Comparison of ENCODE assay signal across 9 mouse cellular contexts in the genomic region with DNA sequence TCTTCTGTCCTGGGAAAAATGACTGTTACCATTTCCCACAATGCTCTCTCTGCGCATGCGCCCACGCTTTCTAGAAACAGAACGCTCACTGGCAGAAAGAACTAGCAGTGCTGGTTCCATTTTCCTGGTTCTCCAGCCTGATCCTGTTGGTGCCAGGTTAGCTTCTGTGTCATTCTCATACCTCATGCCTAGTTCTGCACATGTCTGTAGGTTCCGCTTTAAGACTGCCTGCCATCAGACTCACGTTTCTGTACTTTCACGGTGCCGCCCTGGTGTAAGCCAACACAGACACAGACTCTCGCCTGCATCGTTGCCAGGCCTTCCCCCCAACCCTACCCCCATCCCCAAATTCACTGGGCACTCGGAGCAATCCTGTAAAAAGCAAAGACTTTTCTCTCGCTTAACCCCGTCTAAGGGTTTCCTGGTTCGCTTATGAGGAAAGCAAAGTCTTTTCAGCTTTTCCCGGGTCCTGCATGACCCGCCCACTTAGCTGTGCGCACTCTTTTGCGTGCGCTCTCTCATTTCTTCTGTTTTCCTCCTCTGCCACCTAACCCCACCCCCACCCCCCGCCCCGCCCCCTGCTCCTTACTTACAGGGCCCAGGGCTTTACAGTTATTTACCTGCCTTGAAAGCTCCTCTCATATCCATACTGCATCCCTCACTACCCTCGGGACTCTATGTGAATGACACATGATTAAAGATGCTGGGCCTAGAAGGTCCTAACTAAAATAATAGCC. TPM values are rescaled to one million over a fixed set of nuclear protein-coding genes. Genes with fewer than 3 reads are reported as not detected.
DNase-seq lines count a peak whose midpoint lies in the region; ATAC-seq and TF ChIP-seq lines count a peak whose summit lies in the region.
"Had no signal": no experiment of that assay in that cellular context is flagged by ENCODE, and none has a peak within 500 bp of the region (broad histone marks: within the 10 kb centered on the region; RNA-seq: fewer than 3 reads in every experiment).

No protein-coding gene starts in this region.

- no peak for TF ChIP-seq POLR2A in small intestine, adult 2 months (IDR thresholded peaks at IDR 0.05; ENCODE audit: low read depth, low read length)

- H3K9me3 ChIP-seq in forebrain, embryonic 13.5 days (replicated peaks): no peaks in the 10 kb centered on the region
- no peaks in the 10 kb centered on the region for H3K9me3 ChIP-seq in hindbrain, embryonic 16.5 days (ENCODE audit: control insufficient read depth, low read length)

- 0 out of 2 replicates have a peak, but pooled peaks cover 2% of the 10 kb centered on the region for H3K27me3 ChIP-seq in forebrain, embryonic 13.5 days
- H3K27me3 ChIP-seq in hindbrain, embryonic 16.5 days (replicated peaks; ENCODE audit: control insufficient read depth, insufficient read depth, low read length): no peaks in the 10 kb centered on the region
- H3K27me3 ChIP-seq in small intestine, adult 2 months (ENCODE audit: control insufficient read depth, insufficient read depth, low read length): no peaks in the 10 kb centered on the region; the same call in none of the 2 replicates

- TF ChIP-seq CTCF in small intestine, adult 2 months (IDR thresholded peaks at IDR 0.05; ENCODE audit: extremely low read depth, insufficient read length, insufficient replicate concordance, low read depth, low read length): no peak

- WGBS in forebrain, embryonic 13.5 days: 40% methylated on average over 22 of the region's 22 CpGs
- 38% methylated on average over 22 of the region's 22 CpGs for WGBS in hindbrain, embryonic 16.5 days
- 24% methylated on average over 22 of the region's 22 CpGs for WGBS in small intestine, adult 2 months

- H3K27ac ChIP-seq in forebrain, embryonic 13.5 days: no peak overlapping the region
- H3K27ac ChIP-seq in hindbrain, embryonic 16.5 days (ENCODE audit: low read depth, low read length): no peak overlapping the region
- H3K27ac ChIP-seq in small intestine, adult 2 months (ENCODE audit: insufficient read depth, low read depth, low read length): no peak overlapping the region

- ATAC-seq in forebrain, embryonic 13.5 days: peak; percentile 36; the same call in 1 of the 2 replicates
- ATAC-seq in hindbrain, embryonic 16.5 days: peak; percentile 67
- ATAC-seq: Patski had no signal

- peaks cover 7% of the 10 kb centered on the region; the same call in 1 of the 2 replicates for H3K4me1 ChIP-seq in forebrain, embryonic 13.5 days
- H3K4me1 ChIP-seq in hindbrain, embryonic 16.5 days (ENCODE audit: control insufficient read depth, insufficient read depth, low read depth, low read length): no peaks in the 10 kb centered on the region
- no peaks in the 10 kb centered on the region for H3K4me1 ChIP-seq in small intestine, adult 2 months (ENCODE audit: control insufficient read depth, insufficient read depth, insufficient read length, low read length)

- intact Hi-C loops in left cerebral cortex, postnatal 10 days (cut with DNase I): no loop called here

- peak overlapping the region; percentile 60 for H3K4me2 ChIP-seq in forebrain, embryonic 13.5 days
- peak overlapping the region; percentile 49 for H3K4me2 ChIP-seq in hindbrain, embryonic 16.5 days (ENCODE audit: low read length)

- H3K4me3 ChIP-seq in forebrain, embryonic 13.5 days: peak overlapping the region; percentile 25
- H3K4me3 ChIP-seq in hindbrain, embryonic 16.5 days (ENCODE audit: low read length): peak overlapping the region; percentile 24
- peak overlapping the region; percentile 46 for H3K4me3 ChIP-seq in small intestine, adult 2 months (ENCODE audit: low read depth, low read length)

- H3K36me3 ChIP-seq in forebrain, embryonic 13.5 days (ENCODE audit: poor library complexity, severe bottlenecking): no peaks in the 10 kb centered on the region
- H3K36me3 ChIP-seq in hindbrain, embryonic 16.5 days (ENCODE audit: control insufficient read depth, insufficient read depth, low read length): no peaks in the 10 kb centered on the region
- no peaks in the 10 kb centered on the region for H3K36me3 ChIP-seq in small intestine, adult 2 months (ENCODE audit: control insufficient read depth, insufficient read depth, low read length)

- peak; percentile 48 for DNase-seq in urinary bladder, postnatal 14 days (ENCODE audit: low spot score)
- no peak for DNase-seq in urinary bladder, adult 2 months (ENCODE audit: low spot score)
- peak; percentile 23 to 46 for DNase-seq in left cerebral cortex, postnatal 10 days (ENCODE audit: extremely low spot score in 1 of 2, low spot score in 2 of 2)
- peak; percentile 28 to 48 for DNase-seq in lung, postnatal 4 days
- no peak for DNase-seq in cerebellum, adult 9-11 months

- H3K9ac ChIP-seq in forebrain, embryonic 13.5 days: no peak overlapping the region; the same call in 1 of the 2 replicates
- 0 out of 2 replicates have a peak overlapping the region, but pooled peaks have one; percentile 41 for H3K9ac ChIP-seq in hindbrain, embryonic 16.5 days (ENCODE audit: low read depth, low read length)

RNA-seq across cellular contexts. Expression of a gene that starts 13.6 kb away (rescaled TPM):
- polyA plus RNA-seq in urinary bladder, adult 2 months (2012; rRNA removed): 0.07 and 0.12 TPM in 2 replicates
- polyA plus RNA-seq in forebrain, embryonic 13.5 days (2015; fragmentation: Nextera tagmentation; extraction: Ambion mirVana): 0.19 and 0.37 TPM in 2 replicates
- polyA plus RNA-seq in hindbrain, embryonic 16.5 days (2015; fragmentation: Nextera tagmentation; extraction: Ambion mirVana): 0.12 and 0.44 TPM in 2 replicates
- total RNA-seq in left cerebral cortex, postnatal 10 days (2021): 1 to 10 TPM in 1 of 2 experiments, under 1 TPM in 1; 0.43 to 1.4 TPM
- not detected in 2 replicates for polyA plus RNA-seq in small intestine, adult 2 months (2012; rRNA removed)
- polyA plus RNA-seq: Patski had no signal

Comparison
In these comparisons a context has a peak if more than half of its experiments do, and no peak if none do; other contexts are left out.
1. DNase-seq: peak in urinary bladder, postnatal 14 days (single experiment), left cerebral cortex, postnatal 10 days (2 of 2) and lung, postnatal 4 days (2 of 2); none in urinary bladder, adult 2 months (single experiment) and cerebellum, adult 9-11 months (single experiment).
2. Peak in every context shown above with its lines, with median percentiles within 50 percentile points of each other: H3K4me3 ChIP-seq.